Mouse (Mus musculus): ENCODE measurements around the gene Tbc1d2b. TPM values are rescaled to one million over a fixed set of nuclear protein-coding genes. Genes with fewer than 3 reads are reported as not detected.

Gene Tbc1d2b
- polyA plus RNA-seq, 1 experiment from 2014 or later: 30.7 TPM

- no peak for TF ChIP-seq CTCF (IDR thresholded peaks at IDR 0.05; ENCODE audit: low read depth)
- ATAC-seq (ENCODE audit: insufficient read depth) (no peak), DNase-seq (no peak)
- peaks cover 12% of the 10 kb centered on the region; the same call in 1 of the 2 replicates for H3K36me3 ChIP-seq (ENCODE audit: insufficient read depth)
- H3K9me3 ChIP-seq (ENCODE audit: low read depth, low read length): no peaks in the 10 kb centered on the region
- no peak overlapping the region for H3K9ac ChIP-seq
- H3K4me3 ChIP-seq (ENCODE audit: low read depth, low read length): no peak overlapping the region
- H3K4me1 ChIP-seq (ENCODE audit: insufficient read depth): peaks cover 10% of the 10 kb centered on the region
- no peaks in the 10 kb centered on the region for H3K27me3 ChIP-seq (ENCODE audit: insufficient read depth, low read length)
- no peak overlapping the region for H3K27ac ChIP-seq (ENCODE audit: low read depth)
- WGBS: 87% methylated on average over 5 of the region's 5 CpGs
- H3K4me2 ChIP-seq: no peak overlapping the region
Measured at GRCm38 (mm10) chr9:90265322-90266039, 5.1 kb downstream of the Tbc1d2b start.

- no peaks in the 10 kb centered on the region for H3K27me3 ChIP-seq (ENCODE audit: insufficient read depth, low read length)
- peaks cover 16% of the 10 kb centered on the region for H3K4me1 ChIP-seq (ENCODE audit: insufficient read depth)
- H3K27ac ChIP-seq (ENCODE audit: low read depth): no peak overlapping the region
- DNase-seq (no peak), ATAC-seq (ENCODE audit: insufficient read depth) (no peak)
- 92% methylated on average over 4 of the region's 4 CpGs for whole genome bisulfite sequencing
- no peak overlapping the region for H3K4me2 ChIP-seq
- H3K4me3 ChIP-seq (ENCODE audit: low read depth, low read length): no peak overlapping the region
- no peak overlapping the region for H3K9ac ChIP-seq
- TF ChIP-seq CTCF (IDR thresholded peaks at IDR 0.05; ENCODE audit: low read depth): no peak
- peaks cover 12% of the 10 kb centered on the region; the same call in 1 of the 2 replicates for H3K36me3 ChIP-seq (ENCODE audit: insufficient read depth)
- no peaks in the 10 kb centered on the region for H3K9me3 ChIP-seq (ENCODE audit: low read depth, low read length)
Measured at GRCm38 (mm10) chr9:90263340-90263679, 7.3 kb downstream of the Tbc1d2b start.

- Histone ChIP-seq H3K4me2 (no peak overlapping the region), H3K36me3 (ENCODE audit: insufficient read depth) (peaks cover 12% of the 10 kb centered on the region; the same call in 1 of the 2 replicates), H3K4me1 (ENCODE audit: insufficient read depth) (peaks cover 16% of the 10 kb centered on the region), H3K9ac (no peak overlapping the region), H3K27me3 (ENCODE audit: insufficient read depth, low read length) (no peaks in the 10 kb centered on the region), H3K4me3 (ENCODE audit: low read depth, low read length) (no peak overlapping the region), H3K27ac (ENCODE audit: low read depth) (no peak overlapping the region), H3K9me3 (ENCODE audit: low read depth, low read length) (no peaks in the 10 kb centered on the region)
- ATAC-seq (ENCODE audit: insufficient read depth) (no peak), DNase-seq (no peak)
- TF ChIP-seq CTCF (IDR thresholded peaks at IDR 0.05; ENCODE audit: low read depth): no peak
- 83% methylated on average over 7 of the region's 7 CpGs for WGBS
Measured at GRCm38 (mm10) chr9:90262591-90263339, 7.8 kb downstream of the Tbc1d2b start.

- Histone ChIP-seq H3K4me2 (no peak overlapping the region), H3K27me3 (ENCODE audit: insufficient read depth, low read length) (no peaks in the 10 kb centered on the region), H3K4me1 (ENCODE audit: insufficient read depth) (peaks cover 16% of the 10 kb centered on the region), H3K27ac (ENCODE audit: low read depth) (no peak overlapping the region), H3K9me3 (ENCODE audit: low read depth, low read length) (no peaks in the 10 kb centered on the region), H3K4me3 (ENCODE audit: low read depth, low read length) (no peak overlapping the region), H3K9ac (no peak overlapping the region), H3K36me3 (ENCODE audit: insufficient read depth) (peaks cover 12% of the 10 kb centered on the region; the same call in 1 of the 2 replicates)
- DNase-seq (no peak), ATAC-seq (ENCODE audit: insufficient read depth) (no peak)
- 55% methylated on average over 3 of the region's 3 CpGs for WGBS
- no peak for TF ChIP-seq CTCF (IDR thresholded peaks at IDR 0.05; ENCODE audit: low read depth)
Measured at GRCm38 (mm10) chr9:90262063-90262462, 8.5 kb downstream of the Tbc1d2b start.

GRCm38 (mm10) chr9:90260600-90261375 lies 9.8 kb downstream of the Tbc1d2b start:
- 42% methylated on average over 13 of the region's 13 CpGs for WGBS
- Histone ChIP-seq H3K27ac (ENCODE audit: low read depth) (peak overlapping the region; percentile 50; the same call in 1 of the 2 replicates), H3K9me3 (ENCODE audit: low read depth, low read length) (no peaks in the 10 kb centered on the region), H3K36me3 (ENCODE audit: insufficient read depth) (peaks cover 12% of the 10 kb centered on the region; the same call in 1 of the 2 replicates), H3K4me3 (ENCODE audit: low read depth, low read length) (no peak overlapping the region), H3K27me3 (ENCODE audit: insufficient read depth, low read length) (no peaks in the 10 kb centered on the region), H3K9ac (no peak overlapping the region), H3K4me2 (no peak overlapping the region), H3K4me1 (ENCODE audit: insufficient read depth) (peaks cover 16% of the 10 kb centered on the region)
- TF ChIP-seq CTCF (IDR thresholded peaks at IDR 0.05; ENCODE audit: low read depth): no peak
- ATAC-seq (ENCODE audit: insufficient read depth) (peak; percentile 71; the same call in 1 of the 2 replicates), DNase-seq (peak; percentile 58)

GRCm38 (mm10) chr9:90260079-90260478 lies 10.5 kb downstream of the Tbc1d2b start:
- ATAC-seq (ENCODE audit: insufficient read depth) (no peak), DNase-seq (no peak)
- Histone ChIP-seq H3K9me3 (ENCODE audit: low read depth, low read length) (no peaks in the 10 kb centered on the region), H3K27me3 (ENCODE audit: insufficient read depth, low read length) (no peaks in the 10 kb centered on the region), H3K4me1 (ENCODE audit: insufficient read depth) (peaks cover 16% of the 10 kb centered on the region), H3K9ac (no peak overlapping the region), H3K4me3 (ENCODE audit: low read depth, low read length) (no peak overlapping the region), H3K4me2 (no peak overlapping the region), H3K36me3 (ENCODE audit: insufficient read depth) (peaks cover 12% of the 10 kb centered on the region; the same call in 1 of the 2 replicates), H3K27ac (ENCODE audit: low read depth) (peak overlapping the region; percentile 50; the same call in 1 of the 2 replicates)
- TF ChIP-seq CTCF (IDR thresholded peaks at IDR 0.05; ENCODE audit: low read depth): no peak
- 31% methylated on average over 6 of the region's 6 CpGs for WGBS
